Mouse (Mus musculus) lung, postnatal 0 days (tissue): ENCODE data around the gene Tbc1d22a.

Experiments
- CTCF ChIP-seq: IDR thresholded peaks from 2 replicates; pipeline ENCODE4 v1.5.1; 2016; ENCODE audit warnings: antibody characterized with exemption, mild to moderate bottlenecking
- EP300 ChIP-seq: IDR thresholded peaks from 2 replicates; pipeline ENCODE4 v1.6.1; 2016; ENCODE audit warnings: antibody characterized with exemption, mild to moderate bottlenecking, control low read depth

DNA sequence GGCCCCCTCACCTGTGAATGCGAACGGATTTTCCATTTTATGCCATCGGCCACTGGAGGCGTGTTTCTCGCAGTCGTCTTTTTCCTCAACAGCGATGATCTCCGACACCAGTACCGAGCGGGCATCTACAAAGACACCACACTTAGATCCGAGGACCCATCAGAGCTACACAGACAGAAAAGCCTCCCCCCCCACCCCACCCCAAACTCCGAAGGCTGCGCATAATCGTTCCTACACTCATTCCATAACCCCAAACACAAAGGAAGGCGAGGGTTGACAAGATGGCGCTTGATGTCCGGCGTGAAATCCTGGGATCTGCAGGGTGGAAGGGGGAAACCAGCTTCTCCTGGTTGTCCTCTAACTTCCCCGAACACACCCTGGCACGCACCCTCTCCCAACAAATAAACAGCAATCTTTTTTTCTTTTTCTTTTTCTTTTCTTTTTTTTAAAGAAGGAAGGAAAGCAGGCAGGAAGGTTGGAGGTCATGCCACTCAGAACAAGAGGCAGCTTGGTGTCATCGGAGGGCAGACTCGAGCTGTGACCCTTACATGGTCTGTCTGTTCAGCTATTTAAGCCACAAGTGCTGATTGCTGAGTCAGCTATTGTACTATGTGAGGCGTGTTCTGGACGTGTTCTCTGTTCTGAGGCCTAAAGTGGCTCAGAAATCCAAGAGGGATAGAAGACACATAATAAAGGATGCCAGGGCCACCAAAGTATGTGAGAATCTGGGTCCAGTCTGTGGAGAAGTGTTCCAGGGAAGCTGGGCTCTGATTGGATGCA lies 48.3 kb upstream of the Tbc1d22a start:
- TF ChIP-seq CTCF (no peak), EP300 (no peak)
